In the genomic region with DNA sequence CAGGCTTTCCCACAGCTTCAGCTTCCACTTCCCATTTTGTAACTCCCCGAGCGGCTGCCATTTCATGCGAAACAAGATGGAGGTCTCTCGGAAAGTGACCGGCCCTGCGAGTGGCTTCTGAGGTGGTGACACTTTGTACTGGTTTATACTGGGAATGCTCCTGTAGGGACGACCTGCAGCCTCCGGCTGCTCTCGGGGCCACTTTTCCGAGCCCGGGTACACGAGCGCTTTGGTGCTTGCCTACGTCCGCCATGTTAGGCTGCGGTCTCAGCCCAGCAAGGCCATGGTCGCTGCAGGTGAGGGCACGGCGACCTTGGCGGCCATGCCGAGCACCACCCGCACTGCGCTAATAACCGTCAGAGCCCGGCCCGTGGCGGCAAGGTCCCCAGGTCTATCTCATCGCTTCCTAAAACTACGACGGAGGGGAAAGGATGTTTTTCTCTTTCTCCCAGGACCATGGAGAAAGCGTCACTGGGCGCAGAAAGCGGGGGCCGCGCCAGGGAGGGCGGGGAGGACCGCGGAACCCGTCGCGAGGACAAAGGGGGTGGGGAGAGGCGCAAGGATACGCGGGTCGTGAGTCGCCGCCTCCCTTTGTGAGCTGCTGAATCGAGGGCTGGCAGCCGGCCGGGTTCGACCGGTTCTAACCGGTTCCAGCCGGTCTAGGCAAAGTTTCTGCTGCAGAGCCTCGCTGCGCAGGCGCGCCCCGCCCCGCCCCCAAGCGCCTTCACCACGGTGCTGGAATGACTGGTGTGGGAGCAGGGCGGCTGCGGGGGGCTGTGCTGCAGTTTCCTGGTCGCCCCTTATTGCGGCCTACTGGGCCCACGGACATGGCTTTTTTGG, we compare ENCODE assay signal across 8 mouse cellular contexts. TPM values are rescaled to one million over a fixed set of nuclear protein-coding genes. Genes with fewer than 3 reads are reported as not detected.
DNase-seq lines count a peak whose midpoint lies in the region; ATAC-seq lines count a peak whose summit lies in the region.

No protein-coding gene starts in this region.

- peaks cover 23% of the 10 kb centered on the region for H3K4me1 ChIP-seq in hindbrain, embryonic 16.5 days (ENCODE audit: control insufficient read depth, insufficient read depth, low read depth, low read length)

- peak; percentile 99 for DNase-seq in ZHBTc4 (ENCODE audit: low read depth, low spot score)
- peak; percentile 100 for DNase-seq in cerebellum, postnatal 4 days (ENCODE audit: low spot score in 2 of 2)
- peak; percentile 99 for DNase-seq in gastrocnemius, adult 18-20 months (ENCODE audit: low spot score)
- peak; percentile 98 for DNase-seq in left cerebral cortex, adult 18-20 months (ENCODE audit: low spot score in 2 of 2)
- peak; percentile 100 for DNase-seq in lung, postnatal 4 days
- DNase-seq in retina, postnatal 1 day = peak; percentile 99
- DNase-seq in thymus, postnatal 4 days = peak; percentile 100

- peak overlapping the region; percentile 48 for H3K4me3 ChIP-seq in hindbrain, embryonic 16.5 days (ENCODE audit: low read length)

- H3K36me3 ChIP-seq in hindbrain, embryonic 16.5 days (ENCODE audit: control insufficient read depth, insufficient read depth, low read length) = peaks cover 3% of the 10 kb centered on the region; the same call in 1 of the 2 replicates

- peak overlapping the region; percentile 100 for H3K27ac ChIP-seq in hindbrain, embryonic 16.5 days (ENCODE audit: low read depth, low read length)

- peak overlapping the region; percentile 82 for H3K9ac ChIP-seq in hindbrain, embryonic 16.5 days (ENCODE audit: low read depth, low read length)

- ATAC-seq in hindbrain, embryonic 16.5 days = peak; percentile 98

- H3K4me2 ChIP-seq in hindbrain, embryonic 16.5 days (ENCODE audit: low read length) = peak overlapping the region; percentile 88

- no peaks in the 10 kb centered on the region for H3K9me3 ChIP-seq in hindbrain, embryonic 16.5 days (ENCODE audit: control insufficient read depth, low read length)

- no peaks in the 10 kb centered on the region for H3K27me3 ChIP-seq in hindbrain, embryonic 16.5 days (replicated peaks; ENCODE audit: control insufficient read depth, insufficient read depth, low read length)

- under 1% methylated on average over 67 of the region's 67 CpGs for WGBS in hindbrain, embryonic 16.5 days

RNA-seq across cellular contexts. Expression of a gene that starts 32.0 kb away (rescaled TPM):
- total RNA-seq in gastrocnemius, adult 18-20 months (2021) = 10 to 100 TPM; 70.6 to 74.4 TPM
- polyA plus RNA-seq in hindbrain, embryonic 16.5 days (2015; fragmentation: Nextera tagmentation; extraction: Ambion mirVana) = 83.2 and 93.9 TPM in 2 replicates
- total RNA-seq in left cerebral cortex, adult 18-20 months (2021) = 10 to 100 TPM; 90.8 to 93.4 TPM

Comparison
In these comparisons a context has a peak if more than half of its experiments do, and no peak if none do; other contexts are left out.
1. Peak in every context shown above with its lines: DNase-seq, ATAC-seq, H3K4me3 ChIP-seq and H3K27ac ChIP-seq.